Mouse (Mus musculus): Measurements from ENCODE around the gene Tmco5.
"Not testable (repeated sequence)": the region's sequence is repeated elsewhere in the genome, so short reads cannot be mapped to it uniquely, and the experiment has no call there.

Gene Tmco5

DNA sequence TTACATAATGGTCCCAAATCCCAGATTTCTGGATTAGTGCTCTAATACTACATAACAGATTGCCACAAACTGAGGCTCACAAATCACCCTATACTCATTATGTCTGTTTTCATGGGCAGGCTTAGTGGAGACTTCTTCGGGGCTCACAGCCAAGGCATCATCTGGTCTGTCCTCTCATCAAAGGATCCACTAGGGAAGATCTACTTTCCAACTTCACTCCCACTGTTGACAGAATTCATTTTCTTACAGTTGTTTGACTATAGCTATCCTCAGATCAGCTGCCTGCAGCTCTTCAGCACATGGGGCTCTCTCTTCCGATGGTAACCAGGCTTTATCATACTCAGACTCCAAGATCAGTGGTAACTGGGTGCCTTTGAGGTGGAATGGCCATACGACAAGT, 45.2 kb downstream of the Tmco5 start:
- DNase-seq = peak in 1 of 2 experiments; percentile 34

DNA sequence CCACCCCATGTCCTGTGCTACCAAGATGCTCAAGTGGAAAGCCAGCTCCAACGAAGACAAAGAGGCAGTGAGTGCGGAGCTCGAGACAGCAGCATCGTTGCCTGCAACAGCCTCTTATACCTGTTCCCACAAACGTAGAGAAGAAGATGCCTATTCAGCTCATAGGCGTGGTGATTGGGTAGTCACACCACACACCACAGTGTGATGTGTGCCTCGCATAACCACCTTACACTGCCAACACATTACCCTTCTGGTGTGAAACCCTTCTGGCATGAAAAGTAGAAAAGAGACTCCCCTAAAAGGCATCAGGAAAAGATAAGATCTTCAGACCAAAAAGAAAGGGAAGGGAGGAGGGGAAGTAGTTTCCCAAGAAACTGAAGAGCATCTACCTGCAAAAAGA, 45.8 kb downstream of the Tmco5 start:
- DNase-seq = no peak

- DNase-seq = no peak
Observed at GRCm38 (mm10) chr2:116925230-116925629, 46.7 kb downstream of the Tmco5 start.

DNA sequence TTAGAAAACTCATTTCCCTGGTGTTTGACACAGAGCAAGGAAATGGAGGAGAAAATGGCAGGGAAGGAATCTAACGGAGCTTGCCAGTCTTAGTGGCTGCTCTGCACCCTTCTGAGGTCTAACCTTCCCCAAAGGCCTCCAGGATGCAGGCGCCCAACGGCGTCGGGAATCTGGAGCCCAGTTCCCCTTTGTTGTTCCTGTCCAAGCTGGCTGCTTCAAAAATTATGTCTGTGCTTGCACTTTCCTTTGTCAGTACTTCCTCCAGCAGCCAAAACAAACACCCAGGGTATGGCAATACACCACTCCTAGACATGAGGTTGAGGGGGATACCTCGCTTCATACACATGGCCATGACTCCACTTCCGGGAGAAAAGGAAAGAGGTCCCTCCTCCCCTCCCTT, 53.7 kb downstream of the Tmco5 start:
- no peak for DNase-seq

- not testable (repeated sequence) for DNase-seq
Observed at GRCm38 (mm10) chr2:116934236-116934635, 55.7 kb downstream of the Tmco5 start.

DNA sequence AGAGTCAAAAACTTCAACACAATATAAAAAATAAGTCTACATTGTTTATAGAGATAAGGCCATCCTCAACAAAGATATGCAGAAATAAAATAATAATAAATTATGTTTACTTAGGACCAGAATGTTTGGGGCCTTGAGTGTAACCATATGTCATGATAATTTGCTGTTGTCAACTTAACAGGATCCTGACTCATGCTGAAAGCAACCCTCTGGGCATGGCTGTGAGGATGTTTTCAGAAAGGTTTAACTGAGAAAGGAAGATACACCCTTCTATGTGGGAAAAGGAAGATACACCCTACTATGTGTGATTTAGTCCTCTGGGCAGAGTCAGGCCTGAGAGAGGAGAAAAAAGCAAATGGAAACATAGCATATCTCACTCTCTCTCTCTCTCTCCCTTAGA, 56.3 kb downstream of the Tmco5 start:
- no peak for DNase-seq

DNA sequence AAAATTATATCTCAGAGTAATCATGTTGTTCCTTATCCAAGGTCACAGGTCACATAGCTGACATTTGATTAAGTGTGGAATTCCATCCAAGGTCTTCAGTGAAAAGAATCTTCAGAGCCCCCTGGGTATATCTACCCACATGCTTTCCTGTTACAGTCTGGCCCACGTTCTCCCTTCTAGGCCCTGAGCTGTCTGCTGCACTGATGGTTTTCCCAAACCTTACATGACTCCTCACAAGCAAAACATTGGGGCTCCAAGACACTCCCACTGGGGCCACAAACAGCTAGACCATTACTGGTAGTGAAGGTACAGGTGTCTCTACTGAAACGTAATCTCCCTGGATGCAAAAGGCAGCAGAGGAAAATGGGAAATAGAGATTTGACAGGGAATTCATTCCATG, 57.9 kb downstream of the Tmco5 start:
- no peak for DNase-seq

DNA sequence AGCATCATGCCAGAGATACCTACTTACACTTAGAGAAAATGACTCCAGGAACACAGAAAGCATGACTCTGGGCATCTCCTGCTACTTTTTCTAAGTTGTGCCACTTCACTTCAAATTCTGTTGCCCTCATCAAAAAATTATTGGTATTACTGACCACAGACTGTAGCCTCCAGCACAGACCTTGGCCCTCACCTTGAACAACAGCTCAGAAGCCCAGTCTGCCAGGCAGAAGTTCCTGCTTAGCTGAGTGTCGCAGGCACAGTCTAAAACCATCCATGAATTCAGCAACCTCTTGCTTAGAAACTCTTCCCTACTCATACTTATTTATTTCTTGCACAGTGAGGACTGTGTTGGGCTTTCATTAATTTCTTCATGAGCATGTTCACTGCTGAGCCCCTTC, 58.7 kb downstream of the Tmco5 start:
- DNase-seq = no peak

DNA sequence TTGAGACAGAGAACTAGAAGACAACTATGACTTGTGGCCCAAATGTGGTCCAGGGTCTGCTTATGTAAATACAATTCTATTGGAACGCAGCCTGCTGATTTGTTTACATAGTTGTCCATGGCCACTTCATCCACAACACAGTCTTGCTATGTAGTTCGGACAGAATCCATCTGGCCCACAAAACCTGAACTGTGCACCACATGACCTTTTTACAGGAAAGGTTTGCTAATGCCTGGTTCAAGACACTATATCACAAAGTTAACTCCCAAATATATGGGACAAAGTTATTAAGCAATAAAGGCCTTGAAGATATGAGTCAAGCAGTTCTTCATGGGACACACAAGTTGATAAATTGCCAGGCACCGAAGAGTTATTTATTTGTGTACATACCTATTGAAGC, 63.3 kb downstream of the Tmco5 start:
- DNase-seq = no peak

Measured in cerebellum, postnatal 10 days (tissue).